Mouse (Mus musculus) bone marrow macrophage, adult 2 months (primary cell): Measurements from ENCODE around the gene Abca1. TPM values are rescaled to one million over a fixed set of nuclear protein-coding genes. Genes with fewer than 3 reads are reported as not detected.
A peak's percentile ranks its signal among the peaks of the same experiment; 100 is the strongest.

Experiments used
- H3K27ac ChIP-seq: 2 replicates; pipeline ENCODE4 v1.5.1; 2012; ENCODE audit warnings: low read depth, low read length; ENCODE audit not compliant: insufficient read depth
- H3K4me1 ChIP-seq: 2 replicates; pipeline ENCODE4 v1.6.1; 2012; ENCODE audit warnings: low read length; ENCODE audit not compliant: control insufficient read depth, insufficient read depth
- H3K4me3 ChIP-seq: 2 replicates; pipeline ENCODE4 v1.5.1; 2012; ENCODE audit warnings: mild to moderate bottlenecking, low read length, moderate library complexity; ENCODE audit not compliant: insufficient read depth
- CTCF ChIP-seq: IDR thresholded peaks from 2 replicates; pipeline ENCODE4 v1.5.1; 2012; ENCODE audit warnings: low read depth, mild to moderate bottlenecking, low read length, moderate library complexity
- POLR2A ChIP-seq: IDR thresholded peaks from 2 replicates; pipeline ENCODE4 v1.6.1; 2012; ENCODE audit warnings: mild to moderate bottlenecking, low read depth, low read length, borderline replicate concordance
- polyA plus RNA-seq: library from polyadenylated mRNA; stranded (reverse); fragments of >200 nt; gene quantifications from 2 replicates; pipeline ENCODE4 v1.2.4, GENCODE M21; 2012; ENCODE audit not compliant: missing spikeins, insufficient read depth, insufficient read length

Abca1 gene
- polyA plus RNA-seq, 1 experiment: 64.3 TPM

- Histone ChIP-seq H3K4me1 (no peaks in the 10 kb centered on the region), H3K27ac (no peak overlapping the region), H3K4me3 (no peak overlapping the region)
- TF ChIP-seq CTCF: no peak
- TF ChIP-seq POLR2A: no peak
These were observed 141.3 kb downstream of the Abca1 start for GRCm38 (mm10) chr4:53018392-53018791.

- TF ChIP-seq CTCF (no peak), POLR2A (no peak)
These were observed 144.7 kb downstream of the Abca1 start for GRCm38 (mm10) chr4:53015024-53015423.

GRCm38 (mm10) chr4:53014421-53014820 lies 145.3 kb downstream of the Abca1 start:
- TF ChIP-seq POLR2A (no peak), CTCF (no peak)
- H3K4me1 ChIP-seq: peaks cover 4% of the 10 kb centered on the region
- no peak overlapping the region for H3K4me3 ChIP-seq
- H3K27ac ChIP-seq: no peak overlapping the region

More at GRCm38 (mm10) chr4:53015024-53015423, 144.7 kb downstream of the Abca1 start:
- peaks cover 4% of the 10 kb centered on the region for H3K4me1 ChIP-seq
- H3K4me3 ChIP-seq: no peak overlapping the region
- H3K27ac ChIP-seq: no peak overlapping the region

GRCm38 (mm10) chr4:53011732-53012361 lies 147.8 kb downstream of the Abca1 start, which contains the start of gene Nipsnap3b:
Gene Nipsnap3b, plus strand, starts transcription at chr4:53011880.
- Histone ChIP-seq H3K27ac (no peak within 1 kb of the TSS), H3K4me3 (peak within 1 kb of the TSS; percentile 77), H3K4me1 (peaks cover 4% of the 10 kb centered on the region)
- TF ChIP-seq CTCF (no peak), POLR2A (no peak)

GRCm38 (mm10) chr4:53009871-53010270 lies 149.8 kb downstream of the Abca1 start:
- peaks cover 4% of the 10 kb centered on the region for H3K4me1 ChIP-seq
- no peak overlapping the region for H3K4me3 ChIP-seq
- no peak overlapping the region for H3K27ac ChIP-seq
- no peak for TF ChIP-seq POLR2A
- no peak for TF ChIP-seq CTCF

- Histone ChIP-seq H3K4me1 (peaks cover 4% of the 10 kb centered on the region), H3K4me3 (no peak overlapping the region), H3K27ac (no peak overlapping the region)
- TF ChIP-seq CTCF (no peak), POLR2A (no peak)
These were observed 150.5 kb downstream of the Abca1 start for GRCm38 (mm10) chr4:53009183-53009582.

GRCm38 (mm10) chr4:53000154-53000553 lies 159.5 kb downstream of the Abca1 start:
- H3K27ac ChIP-seq: no peak overlapping the region
- TF ChIP-seq CTCF (no peak), POLR2A (no peak)
- H3K4me3 ChIP-seq: no peak overlapping the region
- no peaks in the 10 kb centered on the region for H3K4me1 ChIP-seq

GRCm38 (mm10) chr4:52999449-52999848 lies 160.2 kb downstream of the Abca1 start:
- Histone ChIP-seq H3K4me1 (no peaks in the 10 kb centered on the region), H3K27ac (no peak overlapping the region), H3K4me3 (no peak overlapping the region)
- TF ChIP-seq CTCF (no peak), POLR2A (no peak)

- Histone ChIP-seq H3K27ac (no peak within 1 kb of the TSS), H3K4me1 (no peaks in the 10 kb centered on the region), H3K4me3 (no peak within 1 kb of the TSS)
- no peak for TF ChIP-seq CTCF
- no peak for TF ChIP-seq POLR2A
These were observed 170.4 kb downstream of the Abca1 start, which contains the start of gene Nipsnap3a for GRCm38 (mm10) chr4:52989248-52989647. Gene Nipsnap3a, plus strand, starts transcription at chr4:52989272.

GRCm38 (mm10) chr4:52986266-52986665 lies 173.4 kb downstream of the Abca1 start:
- Histone ChIP-seq H3K4me1 (no peaks in the 10 kb centered on the region), H3K27ac (no peak overlapping the region), H3K4me3 (no peak overlapping the region)
- TF ChIP-seq CTCF (no peak), POLR2A (no peak)
